Mouse (Mus musculus): ENCODE results near the gene Dot1l. TPM values are rescaled to one million over a fixed set of nuclear protein-coding genes. Genes with fewer than 3 reads are reported as not detected.
A peak's percentile ranks its signal among the peaks of the same experiment; 100 is the strongest.
"Not testable (repeated sequence)": the region's sequence is repeated elsewhere in the genome, so short reads cannot be mapped to it uniquely, and the experiment has no call there.

Gene Dot1l
- total RNA-seq, 2 experiments from 2014 or later: 59.1 to 66.7 TPM

GRCm38 (mm10) chr10:80824827-80825226 is 69.8 kb downstream of the Dot1l start:
- DNase-seq (ENCODE audit: low spot score in 2 of 2): no peak

GRCm38 (mm10) chr10:80826151-80827062 is 71.4 kb downstream of the Dot1l start, which contains the start of gene Oaz1:
Oaz1 (plus strand) TSS chr10:80826656.
- intact Hi-C loops (cut with DNase I): loop anchor here (5.0 kb wide), 1 partner anchor 51 kb away; no protein-coding TSS in a partner anchor
- peak; percentile 99 to 100 for DNase-seq (ENCODE audit: low spot score in 2 of 2)

More at GRCm38 (mm10) chr10:80824827-80825226, 69.8 kb downstream of the Dot1l start:
- intact Hi-C loops (cut with DNase I): loop anchor here (5.0 kb wide), 1 partner anchor 52 kb away; no protein-coding TSS in a partner anchor

- intact Hi-C loops (cut with DNase I): loop anchor here (5.0 kb wide), 1 partner anchor 50 kb away; no protein-coding TSS in a partner anchor
- DNase-seq (ENCODE audit: low spot score in 2 of 2): no peak
These were observed 72.3 kb downstream of the Dot1l start for GRCm38 (mm10) chr10:80827063-80827869.

- no peak for DNase-seq (ENCODE audit: low spot score in 2 of 2)
- intact Hi-C loops (cut with DNase I): loop anchor here (5.0 kb wide), 1 partner anchor 49 kb away; no protein-coding TSS in a partner anchor
These were observed 72.9 kb downstream of the Dot1l start for GRCm38 (mm10) chr10:80827870-80828420.

GRCm38 (mm10) chr10:80828587-80828986 is 73.6 kb downstream of the Dot1l start:
- intact Hi-C loops (cut with DNase I): loop anchor here (5.0 kb wide), 1 partner anchor 49 kb away; no protein-coding TSS in a partner anchor
- DNase-seq (ENCODE audit: low spot score in 2 of 2): not testable (repeated sequence)

- intact Hi-C loops (cut with DNase I): loop anchor here (5.0 kb wide), 2 partner anchors 48 to 168 kb away; no protein-coding TSS in a partner anchor
- no peak for DNase-seq (ENCODE audit: low spot score in 2 of 2)
These were observed 74.6 kb downstream of the Dot1l start for GRCm38 (mm10) chr10:80829359-80830278.

- DNase-seq (ENCODE audit: low spot score in 2 of 2): no peak
- intact Hi-C loops (cut with DNase I): loop anchor here (5.0 kb wide), 1 partner anchor 166 kb away; no protein-coding TSS in a partner anchor
These were observed 76.1 kb downstream of the Dot1l start for GRCm38 (mm10) chr10:80831136-80831535.

GRCm38 (mm10) chr10:80832818-80833217 is 77.8 kb downstream of the Dot1l start:
- DNase-seq (ENCODE audit: low spot score in 2 of 2): no peak
- intact Hi-C loops (cut with DNase I): loop anchor here (5.0 kb wide), 1 partner anchor 164 kb away; no protein-coding TSS in a partner anchor

- intact Hi-C loops (cut with DNase I): no loop called here
- no peak for DNase-seq (ENCODE audit: low spot score in 2 of 2)
These were observed 80.6 kb downstream of the Dot1l start for GRCm38 (mm10) chr10:80835617-80836016.

- DNase-seq (ENCODE audit: low spot score in 2 of 2): no peak
- intact Hi-C loops (cut with DNase I): no loop called here
These were observed 82.0 kb downstream of the Dot1l start for GRCm38 (mm10) chr10:80836949-80837379.

GRCm38 (mm10) chr10:80837827-80838226 is 82.8 kb downstream of the Dot1l start:
- DNase-seq (ENCODE audit: low spot score in 2 of 2): no peak

GRCm38 (mm10) chr10:80838346-80838912 is 83.4 kb downstream of the Dot1l start:
- intact Hi-C loops (cut with DNase I): no loop called here
- no peak for DNase-seq (ENCODE audit: low spot score in 2 of 2)

More at GRCm38 (mm10) chr10:80837827-80838226, 82.8 kb downstream of the Dot1l start:
- intact Hi-C loops (cut with DNase I): no loop called here

- intact Hi-C loops (cut with DNase I): no loop called here
- DNase-seq (ENCODE audit: low spot score in 2 of 2): no peak
These were observed 84.8 kb downstream of the Dot1l start for GRCm38 (mm10) chr10:80839848-80840247.

GRCm38 (mm10) chr10:80841685-80842084 is 86.7 kb downstream of the Dot1l start:
- no peak for DNase-seq (ENCODE audit: low spot score in 2 of 2)
- intact Hi-C loops (cut with DNase I): no loop called here

GRCm38 (mm10) chr10:80842334-80842733 is 87.3 kb downstream of the Dot1l start:
- DNase-seq (ENCODE audit: low spot score in 2 of 2): no peak
- intact Hi-C loops (cut with DNase I): no loop called here

GRCm38 (mm10) chr10:80843087-80843930 is 88.3 kb downstream of the Dot1l start:
- intact Hi-C loops (cut with DNase I): no loop called here
- no peak for DNase-seq (ENCODE audit: low spot score in 2 of 2)
